Mouse (Mus musculus) forelimb bud, embryonic 11.5 days (tissue): ENCODE measurements around the gene Vps45.
A peak's percentile ranks its signal among the peaks of the same experiment; 100 is the strongest.

Source experiments
- DNase-seq: peaks from one replicate; pipeline ENCODE4 v3.0.0-alpha.2; 2012; ENCODE audit warnings: low read depth, low spot score

The Vps45 gene

DNA sequence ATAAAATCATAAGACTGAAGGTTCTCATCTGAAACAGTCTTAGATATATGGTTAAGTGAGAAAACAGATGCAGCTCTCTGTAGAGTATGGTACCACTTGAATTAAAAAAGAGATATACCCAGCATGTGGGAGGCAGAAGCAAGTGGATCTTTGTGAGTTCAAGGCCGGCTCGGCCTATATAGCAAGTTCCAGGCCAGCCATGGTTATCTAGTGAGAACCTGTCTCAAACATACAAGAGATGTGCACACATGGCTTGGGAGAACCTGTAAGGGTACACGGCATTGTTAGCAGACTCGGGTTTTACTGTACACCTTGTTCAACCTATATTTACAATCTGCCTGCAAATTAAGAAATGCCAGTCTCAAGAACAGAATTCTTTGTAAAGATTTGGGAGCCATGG is 19.4 kb downstream of the Vps45 start:
- no peak for DNase-seq

DNA sequence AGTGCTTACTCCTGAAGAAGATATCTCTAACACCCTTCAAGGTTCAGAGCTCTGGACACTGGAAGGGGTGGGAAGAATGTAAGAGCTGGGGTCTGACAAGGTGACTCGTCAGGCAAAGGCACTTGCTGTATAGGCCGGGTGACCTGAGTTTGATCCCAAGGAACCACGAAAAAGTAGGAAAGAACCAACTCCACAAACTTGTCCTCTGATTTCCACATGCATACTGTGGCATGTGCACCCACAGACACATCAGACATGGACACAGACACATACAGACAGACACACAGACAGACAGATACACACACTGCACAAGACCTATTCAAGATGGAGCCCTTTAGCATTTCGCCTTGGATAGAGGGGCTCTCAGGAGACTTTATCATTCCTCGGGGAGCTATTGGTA is 20.1 kb downstream of the Vps45 start:
- no peak for DNase-seq

DNA sequence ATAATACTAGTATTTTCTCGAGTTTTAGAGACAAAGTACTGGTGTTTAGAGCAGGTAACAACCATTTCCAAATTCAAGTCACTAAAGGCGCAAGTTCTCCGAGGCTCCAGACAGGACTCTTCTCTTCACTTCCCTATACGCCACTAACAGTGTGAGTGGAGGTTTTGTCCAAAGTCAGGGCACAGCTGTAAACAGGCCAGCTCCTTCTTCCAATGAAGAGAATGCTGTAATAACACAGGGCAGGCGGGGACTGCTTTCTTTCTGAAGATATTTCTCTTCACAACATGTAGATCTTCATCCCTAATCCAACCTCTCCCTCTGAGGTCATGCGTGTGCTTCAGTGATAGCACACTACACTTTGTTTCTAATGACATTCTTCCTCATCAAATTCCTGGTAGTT is 21.5 kb downstream of the Vps45 start:
- DNase-seq = no peak

DNA sequence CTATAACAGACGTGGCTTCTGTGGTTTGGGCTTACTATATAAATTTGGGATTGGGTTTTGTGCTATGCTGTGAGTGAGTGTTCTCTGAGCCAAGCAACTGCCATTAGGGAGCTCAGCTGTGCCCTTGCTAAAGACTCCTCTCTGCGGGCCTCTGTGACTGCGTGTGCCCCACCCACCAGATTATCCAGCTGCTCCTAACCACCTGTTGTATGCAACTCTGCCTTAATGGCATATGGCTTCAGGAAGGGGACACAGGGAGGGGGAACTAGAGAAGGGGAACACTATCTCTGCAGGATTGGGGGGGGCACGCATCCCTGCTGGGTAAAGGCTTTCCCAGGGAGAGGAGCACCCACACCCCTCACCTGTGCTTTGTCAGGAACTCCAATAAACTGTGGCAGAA is 25.2 kb downstream of the Vps45 start:
- DNase-seq = no peak

DNA sequence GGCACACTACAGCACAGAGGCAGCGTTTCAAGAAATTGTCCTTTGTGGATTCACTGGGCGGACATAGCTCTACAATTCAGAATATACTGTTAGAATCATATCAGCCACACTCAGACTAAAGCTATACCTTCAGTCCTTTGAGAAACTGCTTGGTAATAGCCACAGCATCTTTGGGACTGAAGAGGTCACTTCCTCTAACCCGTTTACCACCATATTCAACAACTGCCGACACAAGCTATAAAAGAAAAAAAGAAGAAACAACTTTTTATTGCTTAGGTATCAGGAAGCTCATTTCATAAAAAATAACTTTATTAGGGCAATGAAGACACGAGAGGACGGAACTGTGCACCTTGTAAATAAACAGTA is 25.6 kb downstream of the Vps45 start:
- DNase-seq = no peak

DNA sequence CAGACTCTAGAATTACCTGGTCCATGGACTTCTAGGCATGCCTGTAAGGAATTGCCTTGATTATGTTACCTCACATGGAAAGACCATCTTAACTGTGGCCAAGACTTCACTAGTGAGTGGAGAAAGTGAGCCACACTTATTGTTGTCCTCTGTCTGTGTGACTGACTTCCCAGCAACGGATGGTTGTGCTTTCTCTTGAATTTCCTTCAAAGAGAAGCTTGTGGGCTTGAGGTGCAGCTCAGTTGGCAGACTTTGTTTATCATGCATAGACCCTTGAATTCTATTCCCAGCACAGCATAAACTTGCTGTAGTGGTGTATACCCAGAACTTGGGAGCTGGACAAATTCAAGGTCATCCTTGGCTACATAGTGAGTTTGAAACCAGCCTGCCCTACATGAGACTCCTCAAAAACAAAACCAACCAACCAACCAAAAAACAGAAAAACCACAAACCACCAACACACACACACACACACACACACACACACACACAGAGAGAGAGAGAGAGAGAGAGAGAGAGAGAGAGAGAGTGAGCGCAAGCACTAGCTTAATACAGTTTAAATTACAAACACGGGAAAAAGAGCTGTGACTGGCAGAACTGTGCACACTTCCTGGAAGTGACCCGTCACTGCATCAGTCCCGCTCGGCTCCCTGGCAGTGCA is 26.1 kb downstream of the Vps45 start:
- no peak for DNase-seq

DNA sequence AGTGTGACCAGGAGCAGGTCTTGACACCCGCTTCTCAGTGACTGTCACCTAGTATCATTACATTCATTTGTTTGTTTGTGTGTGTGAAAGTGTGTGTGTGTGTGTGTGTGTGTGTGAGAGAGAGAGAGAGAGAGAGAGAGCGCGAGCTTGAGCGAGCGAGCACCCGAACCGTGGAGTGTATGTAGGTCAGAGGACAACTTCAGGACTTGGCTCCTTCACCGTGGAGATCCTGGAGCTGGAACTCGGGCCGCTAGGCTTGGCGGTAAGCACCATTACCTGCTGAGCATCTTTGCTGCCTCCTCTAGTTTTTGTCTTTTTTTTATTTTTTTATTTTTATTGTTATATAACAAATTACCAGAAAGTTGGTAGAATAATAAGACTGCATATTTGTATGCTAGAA is 28.5 kb downstream of the Vps45 start:
- no peak for DNase-seq

DNA sequence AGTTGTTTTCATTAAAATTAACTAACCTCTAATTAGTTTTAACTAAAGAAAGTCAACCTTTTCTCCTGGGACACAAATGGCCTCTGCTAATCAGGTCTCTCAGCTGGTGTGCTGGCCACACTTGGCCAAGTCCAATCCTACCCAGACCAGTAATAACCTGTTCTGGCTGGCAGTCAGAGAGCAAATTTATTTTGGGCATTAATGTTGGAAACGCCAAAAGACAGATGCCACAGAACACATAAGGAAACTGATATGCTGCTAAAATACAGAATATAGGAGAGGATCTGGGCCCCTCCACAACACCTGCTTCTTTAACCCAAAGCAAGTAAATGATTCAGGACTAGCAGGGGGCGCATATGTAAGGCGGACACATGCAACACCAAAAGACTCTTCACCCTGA is 28.9 kb downstream of the Vps45 start:
- DNase-seq = no peak

DNA sequence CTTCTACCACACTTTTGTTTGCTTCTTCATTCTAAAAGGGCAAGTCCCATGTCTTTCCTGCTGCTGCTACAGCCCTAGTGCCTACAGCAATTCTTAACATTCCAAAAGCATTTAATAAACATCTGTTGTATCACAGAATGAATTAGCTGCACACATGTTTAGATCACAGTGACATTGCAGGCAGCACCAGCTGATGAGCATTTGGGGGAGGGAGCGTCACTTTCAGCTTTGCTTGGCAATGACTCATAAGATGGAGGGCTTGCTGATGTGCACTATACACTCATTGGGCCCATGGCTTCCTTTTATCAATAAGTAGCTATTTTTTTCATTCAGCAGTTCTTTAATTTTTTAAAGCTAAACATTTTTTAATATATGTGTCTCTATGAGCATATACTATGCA is 30.4 kb downstream of the Vps45 start:
- DNase-seq = no peak

DNA sequence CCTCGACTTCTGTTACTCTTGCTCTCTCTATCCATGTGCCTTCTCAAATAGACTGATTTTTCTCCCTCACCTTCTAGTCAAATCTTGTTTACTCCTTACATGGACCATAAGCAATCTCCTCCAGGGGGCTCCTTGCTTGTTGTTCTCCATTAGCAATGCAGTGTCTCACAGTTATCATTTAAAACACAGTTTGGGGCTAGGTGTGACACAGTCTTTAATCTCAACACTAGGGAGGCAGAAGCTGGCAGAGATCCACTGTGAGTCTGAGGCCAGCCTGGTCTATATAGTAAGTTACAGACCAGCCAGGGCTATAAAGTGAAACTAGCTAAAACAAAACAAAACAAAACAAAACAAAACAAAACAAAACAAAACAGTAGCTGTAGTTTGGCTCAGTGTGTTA is 31.1 kb downstream of the Vps45 start:
- DNase-seq = no peak

DNA sequence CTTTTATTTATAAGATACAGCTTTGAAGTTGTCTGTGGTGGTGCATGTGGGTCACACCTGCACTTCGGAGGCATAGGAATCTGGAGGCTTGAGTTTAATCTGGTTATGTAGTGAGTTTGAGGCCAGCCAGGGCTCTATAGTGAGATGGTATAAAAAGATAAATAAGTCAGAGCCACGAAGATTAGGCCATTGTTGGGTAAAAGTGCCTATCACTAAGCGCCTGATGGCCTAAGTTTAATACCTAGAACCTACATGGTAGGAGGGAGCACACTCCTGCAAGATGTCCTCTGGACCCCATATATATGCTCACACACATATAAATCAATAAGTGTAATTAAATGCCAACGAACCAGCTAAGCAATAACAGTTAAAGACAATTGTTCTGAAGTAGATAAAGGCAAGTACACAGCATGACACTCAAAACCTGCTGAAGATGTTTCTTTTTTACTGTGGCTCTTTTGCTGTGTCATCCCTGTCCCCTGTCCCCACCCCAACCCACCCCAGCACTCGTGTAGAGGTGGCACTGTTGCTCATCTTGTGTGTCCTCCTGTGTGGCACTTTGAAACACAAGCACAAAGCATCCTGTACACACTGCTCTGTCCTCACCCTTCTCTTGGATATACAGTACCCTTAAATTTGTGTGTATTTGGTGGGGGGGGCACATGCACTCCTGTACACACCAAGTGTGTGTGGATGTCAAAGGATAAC is 36.7 kb downstream of the Vps45 start:
- no peak for DNase-seq

DNA sequence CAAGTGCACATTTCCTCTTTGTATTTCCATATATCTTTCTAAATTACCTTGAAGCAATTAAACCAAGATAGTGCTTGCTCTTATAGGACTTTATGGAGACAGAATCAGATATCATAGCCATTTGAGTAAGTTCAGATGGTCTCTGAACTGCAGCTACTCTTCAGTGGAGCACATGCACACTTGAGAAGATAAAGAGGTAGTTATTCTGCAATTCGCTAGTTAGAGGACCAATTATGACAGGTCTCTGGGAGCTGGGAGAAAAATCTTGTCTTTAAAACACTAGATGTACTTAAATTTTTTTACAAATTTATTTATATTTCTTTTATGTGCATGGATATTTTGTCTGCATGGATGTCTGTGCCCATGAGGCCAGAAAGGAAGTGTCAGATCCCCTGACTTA is 37.5 kb downstream of the Vps45 start:
- no peak for DNase-seq

DNA sequence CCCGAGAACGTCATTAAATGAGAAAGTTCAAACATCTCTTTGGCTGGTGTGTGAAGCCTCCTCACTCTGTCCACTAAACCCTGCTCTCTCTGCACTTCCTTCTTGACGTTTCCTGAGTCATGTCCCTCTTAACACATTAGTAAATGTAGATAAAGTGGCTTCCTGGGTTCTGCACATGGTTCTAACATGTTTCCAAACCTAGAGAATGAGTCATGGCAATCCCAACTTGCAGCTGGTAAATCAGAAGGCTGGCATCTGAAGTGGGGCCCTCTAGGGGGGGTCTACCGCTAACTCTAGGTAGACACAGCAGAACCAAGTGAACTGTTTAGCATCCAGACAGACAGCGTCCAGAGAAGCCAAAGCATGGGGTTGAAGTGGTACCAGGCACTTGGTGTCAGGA is 40.8 kb downstream of the Vps45 start:
- DNase-seq = no peak

DNA sequence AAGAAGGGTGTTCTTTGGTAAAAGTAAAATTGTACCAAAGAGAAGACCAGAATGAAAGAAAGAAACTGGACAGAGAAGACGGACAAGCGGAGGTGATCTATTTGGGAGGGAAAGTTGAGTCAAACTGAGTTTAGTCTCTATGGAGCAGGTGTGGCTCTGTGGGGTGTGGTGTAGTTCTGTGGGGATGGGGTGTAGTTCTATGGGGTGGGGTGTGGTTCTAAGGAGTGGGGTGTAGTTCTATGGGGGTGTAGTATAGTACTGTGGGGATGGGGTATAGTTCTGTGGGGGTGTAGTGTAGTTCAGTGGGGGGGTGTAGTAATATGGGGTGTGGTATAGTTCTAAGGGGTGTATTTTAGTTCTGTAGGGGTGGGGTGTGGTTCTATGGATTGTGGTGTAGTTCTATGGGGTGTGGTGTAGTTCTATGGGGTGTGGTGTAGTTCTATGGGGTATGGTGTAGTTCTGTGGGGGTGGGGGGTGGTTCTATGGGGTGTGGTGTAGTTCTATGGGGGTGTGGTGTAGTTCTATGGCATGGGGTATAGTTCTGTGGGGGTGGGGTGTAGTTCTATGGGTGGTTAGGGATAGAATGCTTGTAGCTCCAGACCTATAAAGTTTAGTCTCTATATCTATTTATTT is 41.9 kb downstream of the Vps45 start:
- no peak for DNase-seq

DNA sequence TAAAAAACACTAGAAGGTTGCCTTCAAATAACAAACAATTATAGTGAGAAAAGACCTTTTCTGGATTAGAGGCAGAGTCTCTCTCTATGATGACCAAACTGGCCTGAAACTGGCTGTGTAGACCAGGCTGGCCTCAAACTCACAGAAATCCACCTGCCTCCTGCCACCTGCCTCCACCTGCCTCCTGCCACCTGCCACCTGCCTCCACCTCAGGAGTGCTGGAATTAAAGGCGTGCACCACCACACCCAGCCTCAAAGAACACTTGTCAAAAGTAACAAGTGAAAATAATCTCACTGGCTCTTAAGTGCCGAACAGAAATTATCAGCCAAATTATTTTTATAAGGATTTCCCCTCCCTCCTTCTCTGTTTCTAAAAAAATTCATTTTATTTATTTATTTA is 42.6 kb downstream of the Vps45 start:
- no peak for DNase-seq

DNA sequence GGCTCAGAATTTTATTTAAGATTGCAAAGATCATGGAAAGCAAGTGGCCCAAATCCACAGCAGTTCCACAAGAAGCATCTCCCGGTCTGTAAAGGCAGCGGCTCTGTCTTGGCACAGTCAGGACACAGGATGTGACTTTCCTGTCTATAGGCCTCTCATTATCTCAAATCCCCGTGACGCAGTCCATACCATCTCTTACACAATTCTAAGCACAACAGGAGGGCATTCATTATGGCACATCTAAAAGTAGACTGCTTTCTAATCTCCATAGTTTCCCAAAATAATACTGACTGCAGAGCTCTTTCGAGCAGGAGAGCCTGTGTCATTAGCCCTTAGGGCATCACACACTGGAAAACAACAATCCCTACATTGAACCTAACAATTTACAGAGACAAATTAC is 45.5 kb downstream of the Vps45 start:
- DNase-seq = no peak

DNA sequence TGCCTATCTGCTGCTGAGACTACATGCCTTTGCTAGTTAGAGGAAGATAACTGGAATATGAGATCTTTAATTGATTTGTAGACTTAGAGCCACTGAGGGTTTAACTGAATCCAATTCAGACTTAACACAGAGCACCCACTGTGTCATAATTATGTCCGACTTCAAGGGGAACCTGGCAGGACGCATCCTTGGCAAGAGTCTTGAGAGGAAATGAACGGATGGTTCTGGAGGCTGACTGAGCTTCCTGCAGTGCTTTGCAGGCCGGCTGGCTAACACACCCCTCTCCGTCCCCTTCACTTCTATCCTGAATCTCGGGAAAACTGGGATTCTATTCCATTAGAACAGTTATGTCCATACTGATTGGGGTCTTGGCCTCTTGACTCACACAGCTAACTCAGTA is 49.8 kb downstream of the Vps45 start:
- DNase-seq = no peak

DNA sequence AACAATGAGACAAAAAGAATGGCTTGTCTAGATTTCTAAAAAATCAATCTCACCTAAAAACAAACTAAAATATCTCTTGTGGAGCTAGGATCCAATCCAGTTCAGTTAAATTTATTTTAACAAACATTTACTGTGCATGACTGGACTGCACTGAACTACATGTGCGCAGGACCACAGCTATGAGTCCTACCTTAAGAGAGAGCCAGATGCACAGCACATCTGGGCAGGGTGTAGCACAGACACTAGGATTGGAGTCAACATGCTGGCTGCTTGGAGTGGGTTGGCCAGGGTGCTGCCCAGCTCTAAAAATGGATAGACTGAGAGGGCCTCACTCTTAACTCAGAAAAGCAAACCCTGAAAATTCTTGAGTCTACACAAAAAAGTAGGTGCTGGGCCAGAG is 56.7 kb downstream of the Vps45 start:
- no peak for DNase-seq

DNA sequence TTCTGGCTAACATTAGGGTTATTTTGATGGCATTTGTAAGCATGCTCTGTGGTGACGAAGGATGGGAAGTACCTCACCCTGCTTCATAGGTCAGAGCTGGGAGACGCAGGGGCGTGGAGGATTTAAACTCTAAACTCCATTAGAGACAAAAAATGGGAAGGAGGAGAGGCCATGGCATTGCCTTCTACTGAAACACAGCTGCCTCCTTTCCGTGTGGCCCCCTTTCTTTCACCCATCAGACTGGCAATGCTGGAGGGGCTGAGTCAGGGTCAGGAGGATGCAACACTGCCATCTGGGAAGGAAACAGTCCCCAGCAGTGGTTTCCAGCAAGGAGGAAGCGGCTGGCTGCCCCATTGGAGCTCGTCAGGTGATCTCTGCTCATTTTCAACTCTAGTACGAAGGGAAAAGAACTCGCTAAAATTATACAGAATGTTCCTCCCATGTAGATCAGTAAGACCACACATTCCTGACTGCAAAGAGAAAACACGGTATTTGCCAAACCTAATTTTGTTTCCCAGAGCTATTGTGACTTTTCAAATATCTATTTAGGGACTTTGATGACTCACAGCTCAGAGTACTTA is 57.3 kb downstream of the Vps45 start:
- no peak for DNase-seq

DNA sequence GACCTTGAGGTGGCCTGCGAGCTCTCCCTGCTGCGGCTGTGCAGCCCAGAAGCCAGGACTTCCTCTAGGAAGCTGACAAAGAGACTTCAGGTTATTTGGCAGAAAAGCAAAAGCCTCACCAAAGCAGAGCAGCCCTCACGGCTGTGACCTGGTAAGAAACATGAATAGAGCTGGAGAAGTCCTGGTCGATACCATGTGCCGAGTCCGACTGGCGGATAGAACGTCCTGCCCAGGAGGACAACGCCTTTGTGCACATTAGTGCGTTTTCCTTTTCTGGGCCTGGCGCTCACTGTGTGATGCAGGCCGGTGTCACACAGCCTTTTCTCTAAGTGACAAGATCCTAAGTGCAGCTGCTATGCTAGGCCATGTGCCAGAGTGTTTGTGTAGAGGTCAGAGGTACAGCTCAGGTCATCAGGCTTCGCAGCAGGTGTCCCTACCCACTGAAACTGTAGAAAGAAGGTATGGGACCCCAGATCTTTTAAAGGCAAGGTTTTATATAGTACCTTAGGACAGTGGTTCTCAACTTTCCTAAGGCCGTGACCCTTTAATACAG is 58.1 kb downstream of the Vps45 start:
- no peak for DNase-seq

DNA sequence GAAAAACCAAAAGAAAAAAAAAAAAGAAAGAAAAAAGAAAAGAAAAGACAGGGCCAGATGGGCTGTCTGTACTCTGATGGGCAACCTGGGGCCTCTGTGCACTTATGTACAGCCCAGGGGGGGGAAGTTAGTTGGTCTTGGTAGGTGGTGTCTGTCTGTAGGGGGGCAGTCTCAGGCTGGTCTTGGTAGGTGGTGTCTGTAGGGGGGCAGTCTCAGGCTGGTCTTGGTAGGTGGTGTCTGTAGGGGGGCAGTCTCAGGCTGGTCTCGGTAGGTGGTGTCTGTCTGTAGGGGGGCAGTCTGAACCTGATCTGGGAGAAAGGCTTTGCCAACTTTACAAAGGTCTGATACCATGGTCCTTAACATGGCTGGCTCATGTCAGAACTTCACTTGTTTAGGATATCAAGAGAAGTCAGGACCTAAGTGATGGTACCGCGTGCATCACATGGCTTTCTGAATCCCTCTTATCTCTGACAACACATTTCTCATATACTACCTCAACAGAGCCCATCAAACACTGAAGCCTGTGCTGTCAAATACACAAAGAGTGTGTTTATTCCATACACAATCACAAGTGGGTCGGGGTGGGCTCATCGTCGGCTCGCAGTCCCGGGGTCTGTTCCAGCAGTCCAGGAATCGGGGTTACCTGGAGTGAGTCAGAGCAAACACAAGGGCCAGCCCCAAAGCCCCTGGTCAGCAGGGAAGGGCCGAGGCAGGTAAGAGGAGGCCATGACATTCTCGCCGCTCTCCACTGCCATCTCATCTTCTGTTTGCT is 58.8 kb downstream of the Vps45 start:
- no peak for DNase-seq

DNA sequence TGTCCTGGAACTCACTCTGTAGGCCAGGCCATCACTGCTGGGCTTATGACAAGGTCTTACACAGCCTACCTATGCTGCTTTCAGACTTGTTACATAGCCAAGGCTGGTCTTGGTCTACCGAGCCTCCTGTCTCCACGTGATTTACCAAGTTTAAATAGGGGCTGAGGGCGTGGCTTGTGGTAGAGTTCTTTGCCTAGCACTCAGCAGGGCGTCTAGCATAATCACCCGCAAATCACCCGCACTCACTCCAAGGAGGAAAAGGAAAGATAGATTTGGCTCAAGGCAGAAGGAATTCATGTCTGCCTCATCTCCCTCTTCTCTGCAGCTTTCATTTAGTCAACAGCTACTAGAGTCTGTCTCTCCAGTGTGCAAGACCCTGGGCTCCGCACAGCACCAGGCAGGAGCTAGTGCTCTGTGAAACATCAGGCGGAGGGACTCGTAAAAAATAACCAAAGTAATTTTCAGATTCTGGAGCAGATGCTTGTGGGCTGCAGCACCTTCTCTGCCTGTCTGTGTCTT is 61.0 kb downstream of the Vps45 start:
- peak; percentile 57 for DNase-seq
